Mouse (Mus musculus) liver, adult 2 months (tissue): ENCODE results near the gene Bcl9l. TPM values are rescaled to one million over a fixed set of nuclear protein-coding genes. Genes with fewer than 3 reads are reported as not detected.
A peak's percentile ranks its signal among the peaks of the same experiment; 100 is the strongest.

Source experiments
- DNase-seq: peaks from one replicate; pipeline ENCODE4 v3.0.0-alpha.2; 2011; ENCODE audit warnings: low read depth, low spot score; ENCODE audit errors: extremely low read depth
- H3K27ac ChIP-seq: fragments of 200-500 bp; replicated peaks from 2 replicates; pipeline ENCODE4 v1.5.1; 2012; ENCODE audit warnings: low read depth, mild to moderate bottlenecking, control low read depth, inconsistent platforms, low read length; ENCODE audit not compliant: insufficient read depth
- H3K27me3 ChIP-seq: fragments of 200-500 bp; 2 replicates; pipeline ENCODE4 v1.6.1; 2012; ENCODE audit warnings: mild to moderate bottlenecking, moderate library complexity, low read length, inconsistent platforms; ENCODE audit not compliant: control insufficient read depth, insufficient read depth
- H3K36me3 ChIP-seq: fragments of 200-500 bp; 2 replicates; pipeline ENCODE4 v1.6.1; 2012; ENCODE audit warnings: low read length, inconsistent platforms; ENCODE audit not compliant: control insufficient read depth, insufficient read depth
- H3K4me1 ChIP-seq: fragments of 200-500 bp; 2 replicates; pipeline ENCODE4 v1.6.1; 2011; ENCODE audit warnings: low read length; ENCODE audit not compliant: control insufficient read depth, insufficient read depth
- H3K4me3 ChIP-seq: fragments of 200-500 bp; 2 replicates; pipeline ENCODE4 v1.5.1; 2011; ENCODE audit warnings: low read depth, mild to moderate bottlenecking, control low read depth, low read length, moderate library complexity; ENCODE audit not compliant: insufficient read depth
- H3K79me2 ChIP-seq: fragments of 200-500 bp; 2 replicates; pipeline ENCODE4 v1.6.1; 2012; ENCODE audit warnings: inconsistent platforms, mild to moderate bottlenecking, low read length, moderate library complexity; ENCODE audit not compliant: control insufficient read depth, insufficient read depth
- H3K9ac ChIP-seq: fragments of 200-500 bp; 2 replicates; pipeline ENCODE4 v1.6.1; 2012; ENCODE audit warnings: low read depth, mild to moderate bottlenecking, control low read depth, inconsistent platforms, low read length
- CTCF ChIP-seq: fragments of 200-500 bp; IDR thresholded peaks from 2 replicates; pipeline ENCODE4 v1.5.1; 2011; ENCODE audit warnings: low read depth, low read length, control low read depth
- POLR2A ChIP-seq: fragments of 200-500 bp; IDR thresholded peaks from 2 replicates; pipeline ENCODE4 v1.6.1; 2011; ENCODE audit warnings: low read length, control low read depth; ENCODE audit not compliant: insufficient read depth; ENCODE audit errors: extremely low read depth
- WGBS: fragments of 180-500 bp; shearing (Covaris S2); methylation state at CpG from one replicate; pipeline ENCODE4 v1.1.7; 2018; 5-methylcytosine and 5-hydroxymethylcytosine counted together
- polyA plus RNA-seq: library from polyadenylated mRNA; depleted of rRNA; stranded (reverse); fragments of >200 nt; gene quantifications from 2 replicates; pipeline ENCODE4 v1.2.3, GENCODE M21; 2012
- total RNA-seq: library from RNA; depleted of rRNA; stranded (reverse); fragments of >200 nt; gene quantifications from 2 replicates; pipeline ENCODE4 v1.2.3, GENCODE M21; 2014

The Bcl9l gene
- total and polyA plus RNA-seq, 2 experiments = 5.4 to 27.9 TPM

- H3K27me3 ChIP-seq = no peaks in the 10 kb centered on the region
- no peaks in the 10 kb centered on the region; the same call in 1 of the 2 replicates for H3K36me3 ChIP-seq
- no peak overlapping the region for H3K4me3 ChIP-seq
- H3K4me1 ChIP-seq = peaks cover 27% of the 10 kb centered on the region
- no peak overlapping the region for H3K27ac ChIP-seq
- WGBS = 54% methylated on average over 5 of the region's 5 CpGs
- no peak overlapping the region; the same call in 1 of the 2 replicates for H3K9ac ChIP-seq
- 0 out of 2 replicates have a peak, but pooled peaks have one; percentile 14 for TF ChIP-seq POLR2A
- no peak for TF ChIP-seq CTCF
- no peaks in the 10 kb centered on the region for H3K79me2 ChIP-seq
- DNase-seq = peak; percentile 26
Observed at GRCm38 (mm10) chr9:44510872-44511601, 28.4 kb downstream of the Bcl9l start.

GRCm38 (mm10) chr9:44511935-44512716 lies 29.5 kb downstream of the Bcl9l start:
- Histone ChIP-seq H3K4me3 (no peak overlapping the region), H3K27me3 (no peaks in the 10 kb centered on the region), H3K4me1 (peaks cover 27% of the 10 kb centered on the region), H3K9ac (no peak overlapping the region), H3K36me3 (no peaks in the 10 kb centered on the region; the same call in 1 of the 2 replicates), H3K27ac (peak overlapping the region; percentile 32; the same call in 1 of the 2 replicates), H3K79me2 (no peaks in the 10 kb centered on the region)
- 61% methylated on average over 9 of the region's 9 CpGs for whole genome bisulfite sequencing
- no peak for TF ChIP-seq POLR2A
- no peak for TF ChIP-seq CTCF
- peak; percentile 81 for DNase-seq

GRCm38 (mm10) chr9:44512717-44513003 lies 30.0 kb downstream of the Bcl9l start:
- peaks cover 27% of the 10 kb centered on the region for H3K4me1 ChIP-seq
- no peak overlapping the region for H3K27ac ChIP-seq

GRCm38 (mm10) chr9:44513121-44513520 lies 30.5 kb downstream of the Bcl9l start:
- no peaks in the 10 kb centered on the region for H3K27me3 ChIP-seq
- no peak overlapping the region for H3K4me3 ChIP-seq
- no peak overlapping the region for H3K9ac ChIP-seq
- DNase-seq = no peak
- no peaks in the 10 kb centered on the region for H3K79me2 ChIP-seq
- peaks cover 27% of the 10 kb centered on the region for H3K4me1 ChIP-seq
- H3K27ac ChIP-seq = no peak overlapping the region
- WGBS = 89% methylated on average over 11 of the region's 11 CpGs
- no peaks in the 10 kb centered on the region for H3K36me3 ChIP-seq
- TF ChIP-seq CTCF (no peak), POLR2A (no peak)

More at GRCm38 (mm10) chr9:44512717-44513003, 30.0 kb downstream of the Bcl9l start:
- H3K4me3 ChIP-seq = no peak overlapping the region
- no peaks in the 10 kb centered on the region for H3K27me3 ChIP-seq
- no peak overlapping the region for H3K9ac ChIP-seq
- 72% methylated on average over 3 of the region's 3 CpGs for WGBS
- H3K36me3 ChIP-seq = no peaks in the 10 kb centered on the region
- TF ChIP-seq POLR2A = no peak
- no peak for TF ChIP-seq CTCF
- no peaks in the 10 kb centered on the region for H3K79me2 ChIP-seq
- no peak for DNase-seq

- TF ChIP-seq POLR2A = no peak
- no peak for TF ChIP-seq CTCF
- WGBS = 86% methylated on average over 20 of the region's 20 CpGs
- H3K27ac ChIP-seq = no peak overlapping the region
- H3K27me3 ChIP-seq = no peaks in the 10 kb centered on the region
- no peak overlapping the region for H3K9ac ChIP-seq
- H3K36me3 ChIP-seq = no peaks in the 10 kb centered on the region
- H3K79me2 ChIP-seq = no peaks in the 10 kb centered on the region
- H3K4me3 ChIP-seq = no peak overlapping the region
- DNase-seq = no peak
- peaks cover 27% of the 10 kb centered on the region for H3K4me1 ChIP-seq
Observed at GRCm38 (mm10) chr9:44513610-44514009, 31.0 kb downstream of the Bcl9l start.

GRCm38 (mm10) chr9:44514147-44514546 lies 31.5 kb downstream of the Bcl9l start:
- no peak for DNase-seq
- H3K27ac ChIP-seq = no peak overlapping the region
- peaks cover 26% of the 10 kb centered on the region for H3K4me1 ChIP-seq
- H3K9ac ChIP-seq = no peak overlapping the region
- H3K27me3 ChIP-seq = no peaks in the 10 kb centered on the region
- H3K36me3 ChIP-seq = no peaks in the 10 kb centered on the region
- H3K79me2 ChIP-seq = no peaks in the 10 kb centered on the region
- no peak for TF ChIP-seq POLR2A
- no peak for TF ChIP-seq CTCF
- WGBS = 88% methylated on average over 5 of the region's 5 CpGs
- H3K4me3 ChIP-seq = no peak overlapping the region
